Comparison of ENCODE assay signal across 28 mouse cellular contexts in genomic region chrX:150551986-150552385, GRCm38 (mm10). TPM values are rescaled to one million over a fixed set of nuclear protein-coding genes. Genes with fewer than 3 reads are reported as not detected.
DNase-seq lines count a peak whose midpoint lies in the region; ATAC-seq lines count a peak whose summit lies in the region.
"Had no signal": no experiment of that assay in that cellular context is flagged by ENCODE, and none has a peak within 500 bp of the region (broad histone marks: within the 10 kb centered on the region; RNA-seq: fewer than 3 reads in every experiment).

No protein-coding gene starts in this region.

- peak overlapping the region; percentile 27; the same call in 1 of the 2 replicates for H3K4me2 ChIP-seq in heart, embryonic 11.5 days
- H3K4me2 ChIP-seq in kidney, embryonic 16.5 days (replicated peaks; ENCODE audit: low read depth, low read length), result no peak overlapping the region
- H3K4me2 ChIP-seq in liver, embryonic 13.5 days, result peak overlapping the region; percentile 71
- H3K4me2 ChIP-seq: embryonic facial prominence, embryonic 12.5 days; heart, embryonic 15.5 days; hindbrain, embryonic 12.5 days; limb, embryonic 12.5 days; midbrain, embryonic 13.5 days; neural tube, embryonic 13.5 days; stomach, embryonic 15.5 days had no signal

- H3K27ac ChIP-seq in heart, embryonic 11.5 days (ENCODE audit: low read depth, low read length), result no peak overlapping the region
- no peak overlapping the region for H3K27ac ChIP-seq in kidney, embryonic 16.5 days (ENCODE audit: low read length)
- peak overlapping the region; percentile 96 for H3K27ac ChIP-seq in liver, embryonic 13.5 days
- H3K27ac ChIP-seq: embryonic facial prominence, embryonic 12.5 days; heart, adult 2 months; heart, embryonic 15.5 days; hindbrain, embryonic 12.5 days; limb, embryonic 12.5 days; macrophage; midbrain, embryonic 13.5 days; neural tube, embryonic 13.5 days; stomach, embryonic 15.5 days had no signal

- no peaks in the 10 kb centered on the region for H3K36me3 ChIP-seq in heart, embryonic 11.5 days (ENCODE audit: control insufficient read depth, insufficient read depth, low read length)
- no peaks in the 10 kb centered on the region for H3K36me3 ChIP-seq in kidney, embryonic 16.5 days (ENCODE audit: insufficient read depth, low read length)
- peaks cover 48% of the 10 kb centered on the region for H3K36me3 ChIP-seq in liver, embryonic 13.5 days
- H3K36me3 ChIP-seq: heart, embryonic 15.5 days; neural tube, embryonic 13.5 days; stomach, embryonic 15.5 days had no signal

- H3K4me3 ChIP-seq in heart, embryonic 11.5 days (ENCODE audit: low read depth, low read length), result no peak overlapping the region
- no peak overlapping the region for H3K4me3 ChIP-seq in kidney, embryonic 16.5 days (ENCODE audit: low read length)
- H3K4me3 ChIP-seq in liver, embryonic 13.5 days (replicated peaks), result peak overlapping the region; percentile 57
- H3K4me3 ChIP-seq: embryonic facial prominence, embryonic 12.5 days; heart, adult 2 months; heart, embryonic 15.5 days; hindbrain, embryonic 12.5 days; limb, embryonic 12.5 days; midbrain, embryonic 13.5 days; neural tube, embryonic 13.5 days; stomach, embryonic 15.5 days had no signal

- intact Hi-C loops in heart, postnatal 10 days (cut with DNase I), result no loop called here
- intact Hi-C loops in left cerebral cortex, postnatal 14 days (cut with DNase I), result no loop called here

- DNase-seq in heart, postnatal 10 days, result no peak
- DNase-seq in kidney, postnatal 36 days, result peak; percentile 4 to 19
- no peak for DNase-seq in liver, embryonic 13.5 days
- DNase-seq in spleen, adult 12 weeks (ENCODE audit: low spot score), result no peak
- DNase-seq in left cerebral cortex, postnatal 14 days (ENCODE audit: low spot score in 2 of 2), result no peak
- DNase-seq: cerebellum, adult 11 months; cerebellum, adult 9-10 months; cerebellum, postnatal 36 days; forebrain, postnatal 0 days; heart, adult 2 months; heart, postnatal 36 days; kidney, postnatal 14 days; lung, adult 2 months; lung, postnatal 10 days; right cerebral cortex, postnatal 14 days; thymus, postnatal 14 days had no signal

- no peak for ATAC-seq in heart, embryonic 11.5 days (replicated peaks; ENCODE audit: insufficient number of reproducible peaks, low FRiP score, low TSS enrichment)
- ATAC-seq in kidney, embryonic 16.5 days (ENCODE audit: low FRiP score, low TSS enrichment), result no peak
- ATAC-seq in liver, embryonic 13.5 days (ENCODE audit: low read depth), result no peak
- ATAC-seq: CD4-positive, CD25-positive, alpha-beta regulatory T cell, adult 4 months; forebrain, postnatal 0 days; intestine, embryonic 16.5 days; midbrain, embryonic 13.5 days had no signal

- H3K9ac ChIP-seq in heart, embryonic 11.5 days (ENCODE audit: low read depth, low read length), result no peak overlapping the region
- no peak overlapping the region for H3K9ac ChIP-seq in kidney, embryonic 16.5 days (replicated peaks; ENCODE audit: low read length)
- H3K9ac ChIP-seq in liver, embryonic 13.5 days, result peak overlapping the region; percentile 78
- H3K9ac ChIP-seq: embryonic facial prominence, embryonic 12.5 days; forebrain, postnatal 0 days; heart, embryonic 15.5 days; hindbrain, embryonic 12.5 days; limb, embryonic 12.5 days; midbrain, embryonic 13.5 days; neural tube, embryonic 13.5 days; stomach, embryonic 15.5 days had no signal

- WGBS in heart, embryonic 11.5 days (ENCODE audit: insufficient replicate concordance), result 83% methylated on average over 2 of the region's 2 CpGs
- 100% methylated on average over 2 of the region's 2 CpGs for WGBS in kidney, embryonic 16.5 days
- 80% methylated on average over 2 of the region's 2 CpGs for WGBS in liver, embryonic 13.5 days (ENCODE audit: insufficient replicate concordance)

- H3K27me3 ChIP-seq in heart, embryonic 11.5 days (ENCODE audit: control insufficient read depth, insufficient read depth, low read length), result no peaks in the 10 kb centered on the region
- H3K27me3 ChIP-seq in kidney, embryonic 16.5 days (ENCODE audit: insufficient read depth, low read length), result peaks cover 8% of the 10 kb centered on the region; the same call in 1 of the 2 replicates
- no peaks in the 10 kb centered on the region for H3K27me3 ChIP-seq in liver, embryonic 13.5 days
- H3K27me3 ChIP-seq: embryonic facial prominence, embryonic 12.5 days; heart, embryonic 15.5 days; stomach, embryonic 15.5 days had no signal

- no peaks in the 10 kb centered on the region for H3K9me3 ChIP-seq in heart, embryonic 11.5 days (replicated peaks; ENCODE audit: control insufficient read depth, low read length)
- H3K9me3 ChIP-seq in kidney, embryonic 16.5 days (ENCODE audit: low read length), result no peaks in the 10 kb centered on the region
- no peaks in the 10 kb centered on the region for H3K9me3 ChIP-seq in liver, embryonic 13.5 days (replicated peaks)
- H3K9me3 ChIP-seq: embryonic facial prominence, embryonic 12.5 days; heart, embryonic 15.5 days; hindbrain, embryonic 12.5 days; limb, embryonic 12.5 days; midbrain, embryonic 13.5 days; neural tube, embryonic 13.5 days; stomach, embryonic 15.5 days had no signal

- H3K4me1 ChIP-seq in heart, embryonic 11.5 days (ENCODE audit: control insufficient read depth, insufficient read depth, low read length), result no peaks in the 10 kb centered on the region
- no peaks in the 10 kb centered on the region for H3K4me1 ChIP-seq in kidney, embryonic 16.5 days (ENCODE audit: insufficient read depth, low read length)
- H3K4me1 ChIP-seq in liver, embryonic 13.5 days (replicated peaks), result peaks cover 46% of the 10 kb centered on the region
- H3K4me1 ChIP-seq: embryonic facial prominence, embryonic 12.5 days; heart, embryonic 15.5 days; hindbrain, embryonic 12.5 days; limb, embryonic 12.5 days; midbrain, embryonic 13.5 days; neural tube, embryonic 13.5 days; stomach, embryonic 15.5 days had no signal

RNA-seq across cellular contexts. Expression of gene Alas2, which starts 4.8 kb away (rescaled TPM):
- 176 and 196 TPM in 2 replicates for polyA plus RNA-seq in heart, embryonic 11.5 days (2014; fragmentation: Nextera tagmentation; extraction: Ambion mirVana)
- 100 to 1,000 TPM in 1 of 2 experiments, 10 to 100 TPM in 1; 69.5 to 152 TPM for total RNA-seq in heart, postnatal 10 days (2021)
- 76.5 and 82.1 TPM in 2 replicates for polyA plus RNA-seq in kidney, embryonic 16.5 days (2015; fragmentation: Nextera tagmentation; extraction: Ambion mirVana)
- 981 and 999 TPM in 2 replicates for polyA plus RNA-seq in liver, embryonic 13.5 days (2015; fragmentation: Nextera tagmentation; extraction: Ambion mirVana)
- 10 to 100 TPM; 12.7 to 13.4 TPM for total RNA-seq in left cerebral cortex, postnatal 14 days (2021)
- polyA plus RNA-seq: macrophage had no signal

RNA-seq across cellular contexts. Expression of gene Pfkfb1, which starts 36.0 kb away (rescaled TPM):
- 9.2 and 11.3 TPM in 2 replicates for polyA plus RNA-seq in heart, embryonic 11.5 days (2014; fragmentation: Nextera tagmentation; extraction: Ambion mirVana)
- 1 to 10 TPM; 2.5 to 2.7 TPM for total RNA-seq in heart, postnatal 10 days (2021)
- 5.2 and 6.2 TPM in 2 replicates for polyA plus RNA-seq in kidney, embryonic 16.5 days (2015; fragmentation: Nextera tagmentation; extraction: Ambion mirVana)
- 4.4 and 6.1 TPM in 2 replicates for polyA plus RNA-seq in liver, embryonic 13.5 days (2015; fragmentation: Nextera tagmentation; extraction: Ambion mirVana)
- 1 to 10 TPM; 1.8 to 2.1 TPM for total RNA-seq in left cerebral cortex, postnatal 14 days (2021)

RNA-seq across cellular contexts. Expression of gene Apex2, which starts 37.7 kb away (rescaled TPM):
- 18.2 and 18.4 TPM in 2 replicates for polyA plus RNA-seq in heart, embryonic 11.5 days (2014; fragmentation: Nextera tagmentation; extraction: Ambion mirVana)
- total RNA-seq in heart, postnatal 10 days (2021), result 1 to 10 TPM; 5.0 to 6.9 TPM
- polyA plus RNA-seq in kidney, embryonic 16.5 days (2015; fragmentation: Nextera tagmentation; extraction: Ambion mirVana), result 23.7 and 24.5 TPM in 2 replicates
- polyA plus RNA-seq in liver, embryonic 13.5 days (2015; fragmentation: Nextera tagmentation; extraction: Ambion mirVana), result 12.7 and 13.1 TPM in 2 replicates
- total RNA-seq in left cerebral cortex, postnatal 14 days (2021), result 10 to 100 TPM; 13.7 to 16.2 TPM

Comparison
In these comparisons a context has a peak if more than half of its experiments do, and no peak if none do; other contexts are left out.
1. DNase-seq: peak in kidney, postnatal 36 days (2 of 2); none in heart, postnatal 10 days (0 of 2), liver, embryonic 13.5 days (single experiment), spleen, adult 12 weeks (single experiment) and left cerebral cortex, postnatal 14 days (0 of 2).